Mouse (Mus musculus) neutrophil, adult 5-6 weeks (primary cell): ENCODE measurements around the gene Tulp4. TPM values are rescaled to one million over a fixed set of nuclear protein-coding genes. Genes with fewer than 3 reads are reported as not detected.
"Not testable (repeated sequence)": the region's sequence is repeated elsewhere in the genome, so short reads cannot be mapped to it uniquely, and the experiment has no call there.

Experiments used
- ATAC-seq: fragments of 151-379, 151-347 bp; 2 replicates; pipeline ENCODE4 v1.8.0; 2017; ENCODE audit warnings: mild to moderate bottlenecking, moderate TSS enrichment; ENCODE audit not compliant: insufficient number of reproducible peaks, poor library complexity, low FRiP score, severe bottlenecking; ENCODE audit errors: extremely low read depth
- total RNA-seq: library from RNA; stranded (forward); fragments of 200-1000 nt; gene quantifications from 2 replicates; pipeline ENCODE4 v1.2.3, GENCODE M21; 2017

The Tulp4 gene
- total RNA-seq, 1 experiment from 2014 or later, result 45.7 TPM

DNA sequence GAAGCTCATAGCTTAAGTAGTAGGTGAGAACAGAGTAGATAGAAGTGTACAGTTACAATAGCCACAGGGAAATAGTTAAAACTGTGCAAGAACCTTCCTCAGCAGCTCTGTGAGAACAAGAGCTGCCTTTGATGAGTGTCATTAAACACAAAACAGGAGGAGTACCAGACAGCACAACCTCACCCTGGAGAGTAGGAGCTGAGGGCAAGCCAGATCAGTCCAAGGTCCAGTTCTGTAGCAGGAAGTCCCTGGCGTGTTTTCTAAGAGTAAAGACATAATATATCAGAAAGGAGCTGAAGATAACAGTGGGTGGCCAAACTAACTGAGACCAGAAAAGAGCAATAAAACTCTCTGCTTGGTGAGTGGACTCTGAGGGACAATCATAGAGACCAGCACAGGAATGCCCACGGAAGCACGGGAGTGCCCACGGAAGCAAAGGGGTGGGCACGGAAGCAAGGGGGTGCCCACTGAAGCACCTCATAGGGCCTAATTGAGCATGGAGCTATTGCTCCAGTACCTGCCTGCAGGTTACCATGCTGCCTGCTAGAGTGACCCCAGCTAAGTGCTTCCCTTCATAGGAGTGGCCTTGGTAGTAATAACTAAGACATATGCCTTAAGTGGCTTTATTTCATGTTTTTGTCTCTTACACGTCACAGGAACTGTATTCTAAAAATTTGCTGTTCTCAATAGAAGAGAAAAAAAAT, 72.5 kb downstream of the Tulp4 start:
- no peak for ATAC-seq

DNA sequence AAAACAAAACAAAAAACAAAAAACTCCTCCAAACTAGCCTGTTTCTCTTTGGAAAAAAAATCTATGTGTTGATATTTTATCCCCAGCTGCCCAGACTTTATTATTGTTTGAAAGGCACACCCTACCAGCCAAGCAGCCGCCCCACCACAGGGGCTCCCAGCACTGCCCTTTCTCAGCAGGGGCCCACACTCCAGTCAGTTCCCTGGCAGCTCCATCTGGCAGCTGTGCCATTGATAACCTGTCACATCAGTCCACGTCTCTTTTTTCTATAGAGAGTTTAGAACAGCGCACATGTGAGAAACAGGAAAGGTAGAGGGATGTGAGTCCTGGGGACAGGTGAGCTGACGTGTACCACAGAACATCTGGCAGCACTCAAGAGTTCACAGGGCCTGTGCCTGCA, 73.2 kb downstream of the Tulp4 start:
- ATAC-seq, result no peak

DNA sequence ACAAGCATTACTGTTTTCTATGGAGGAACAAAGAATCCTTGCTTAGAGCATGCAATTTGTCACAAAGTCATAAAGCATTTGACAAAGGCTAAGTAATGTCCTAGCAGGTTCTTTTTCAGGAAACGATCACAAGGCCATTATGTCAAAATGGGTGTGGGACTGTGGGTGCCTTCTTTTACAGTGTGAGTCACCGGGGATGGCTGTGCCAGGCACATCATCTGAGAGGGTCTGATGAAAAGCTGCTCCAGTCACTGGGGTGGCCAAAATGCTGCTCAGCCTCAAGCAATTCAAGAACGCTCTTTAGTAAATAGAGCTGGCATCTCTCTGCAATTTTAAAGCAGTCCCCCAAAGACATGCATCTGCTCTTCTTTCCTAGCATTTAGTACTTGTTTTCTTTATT, 74.2 kb downstream of the Tulp4 start:
- ATAC-seq, result no peak

DNA sequence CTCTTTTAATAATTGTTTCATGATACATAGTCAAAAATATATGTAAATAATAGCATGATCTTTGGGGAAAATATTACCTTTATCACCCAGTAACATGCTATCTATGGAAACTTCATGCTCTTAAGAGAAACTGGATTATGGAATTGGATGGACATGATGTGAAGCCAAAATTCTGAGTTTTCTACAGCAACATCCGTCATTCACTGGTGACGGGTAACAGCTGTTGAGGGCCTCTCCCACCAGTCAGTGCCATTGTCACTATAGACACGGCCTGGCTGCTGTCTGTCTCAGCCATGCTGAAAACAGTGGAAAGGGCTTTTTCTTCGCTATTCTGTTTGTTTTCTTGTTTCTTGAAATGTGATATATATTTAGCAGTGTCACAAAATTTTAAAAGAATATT, 76.5 kb downstream of the Tulp4 start:
- ATAC-seq, result no peak

DNA sequence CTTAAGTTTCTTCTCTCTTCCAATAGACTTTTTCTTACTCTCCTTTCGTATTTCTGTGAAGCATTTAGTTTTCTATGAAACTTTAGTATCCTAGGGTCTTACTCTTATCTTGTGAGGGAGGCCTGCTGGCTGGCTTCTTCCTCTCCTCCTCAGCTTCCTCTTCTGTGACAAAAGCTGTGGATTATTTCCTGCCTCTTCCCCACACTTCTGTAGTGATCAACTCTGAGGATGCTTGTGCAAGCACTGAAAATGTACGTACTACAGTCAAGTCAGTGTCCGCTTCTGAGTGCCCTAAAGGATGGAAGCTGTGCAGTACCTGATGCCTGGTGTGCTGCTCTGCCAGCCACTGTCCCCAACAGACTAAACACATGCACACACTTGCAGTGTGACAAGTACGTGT, 80.4 kb downstream of the Tulp4 start:
- no peak for ATAC-seq

DNA sequence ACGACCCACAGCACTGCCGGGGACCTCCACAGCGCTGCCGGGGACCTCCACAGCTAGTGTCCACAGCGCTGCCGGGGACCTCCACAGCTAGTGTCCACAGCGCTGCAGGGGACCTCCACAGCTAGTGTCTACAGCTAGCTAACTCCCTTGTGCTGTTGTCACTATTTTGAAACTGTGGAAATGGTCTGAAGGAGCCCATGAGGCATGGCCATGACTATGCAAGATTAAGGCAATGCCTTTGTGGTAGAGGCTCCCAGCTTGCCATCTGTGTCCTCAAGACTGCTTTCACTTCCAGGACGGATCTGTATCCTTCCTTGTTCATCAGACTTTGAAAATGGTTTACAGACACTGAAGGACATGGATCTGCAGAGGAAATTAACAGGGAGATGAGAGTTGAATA, 80.9 kb downstream of the Tulp4 start:
- ATAC-seq, result no peak

DNA sequence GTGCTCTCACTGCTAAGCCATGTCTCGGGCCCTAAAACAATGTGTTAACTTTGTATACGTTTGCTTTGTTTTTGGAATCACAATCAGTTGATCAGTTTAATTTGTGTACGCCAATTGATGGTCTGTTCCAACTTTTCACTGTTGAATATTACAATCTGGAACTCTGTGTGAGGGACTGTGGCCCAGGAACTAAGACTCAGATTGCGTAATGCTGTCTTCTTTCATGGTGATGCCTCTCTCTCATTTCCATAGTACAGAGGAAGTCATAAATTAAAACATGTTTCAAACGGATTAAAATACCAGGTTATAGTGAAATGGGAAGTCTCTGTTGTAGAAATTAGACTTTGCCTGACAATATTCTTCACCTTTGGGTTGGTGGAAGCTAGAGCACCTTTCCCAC, 83.0 kb downstream of the Tulp4 start:
- ATAC-seq, result no peak

DNA sequence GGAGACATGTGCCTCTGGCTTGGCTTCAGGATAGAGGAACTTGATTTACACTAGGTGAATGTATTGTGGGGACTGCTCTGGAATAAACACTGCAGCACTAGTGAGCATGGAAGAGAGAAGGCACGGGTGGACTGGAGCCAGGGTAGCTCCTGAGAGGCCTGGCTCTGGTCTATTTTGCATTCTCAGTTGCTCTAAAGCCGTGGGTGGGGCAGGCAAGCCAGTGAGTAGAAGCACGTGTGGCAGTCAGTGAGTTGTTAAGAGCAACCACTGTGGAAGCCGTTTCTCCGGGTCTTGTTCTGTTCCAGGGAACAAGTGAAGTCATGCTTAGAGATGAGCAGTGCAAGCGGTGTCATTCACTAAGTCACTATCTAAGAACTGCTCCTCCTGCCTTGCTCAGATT, 86.0 kb downstream of the Tulp4 start:
- ATAC-seq, result no peak

DNA sequence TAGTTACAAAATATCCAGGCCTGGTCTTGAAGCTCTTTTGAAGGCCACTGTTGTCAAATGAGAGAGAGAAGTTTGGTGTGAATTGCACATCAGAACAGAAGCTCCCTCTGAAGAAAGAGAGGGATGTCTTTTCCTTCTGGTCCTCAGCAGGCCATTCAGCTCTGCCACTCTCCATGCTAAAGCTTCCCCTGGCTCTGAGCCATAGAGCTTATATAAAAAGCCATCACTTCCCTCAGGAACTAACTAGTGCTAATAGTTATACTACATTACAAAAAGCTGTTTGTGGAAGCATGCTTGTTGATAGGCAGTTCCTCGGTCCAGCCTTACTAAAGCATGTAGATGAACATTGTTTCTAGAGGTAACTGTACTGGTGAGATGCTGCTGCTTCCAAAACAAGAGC, 89.2 kb downstream of the Tulp4 start:
- no peak for ATAC-seq

DNA sequence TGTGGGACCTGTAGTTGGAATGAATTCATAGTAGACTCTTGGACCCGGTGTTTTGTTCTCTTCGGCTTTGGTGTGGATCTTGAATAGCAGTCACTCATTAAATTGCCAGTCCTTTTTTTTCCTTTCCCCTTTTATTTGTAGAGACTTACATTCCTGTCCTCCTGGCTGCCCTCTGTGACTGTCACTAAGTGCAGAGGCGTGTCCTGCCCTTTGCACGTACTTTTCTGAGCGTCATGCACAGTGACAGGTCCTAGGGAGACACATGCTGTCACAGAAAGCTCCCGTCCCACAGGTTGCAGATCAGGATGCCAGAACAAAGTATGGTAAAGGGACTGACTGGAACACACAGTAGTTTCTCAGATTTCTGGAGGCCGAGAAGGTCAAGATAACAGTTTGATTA, 91.3 kb downstream of the Tulp4 start:
- ATAC-seq, result no peak

DNA sequence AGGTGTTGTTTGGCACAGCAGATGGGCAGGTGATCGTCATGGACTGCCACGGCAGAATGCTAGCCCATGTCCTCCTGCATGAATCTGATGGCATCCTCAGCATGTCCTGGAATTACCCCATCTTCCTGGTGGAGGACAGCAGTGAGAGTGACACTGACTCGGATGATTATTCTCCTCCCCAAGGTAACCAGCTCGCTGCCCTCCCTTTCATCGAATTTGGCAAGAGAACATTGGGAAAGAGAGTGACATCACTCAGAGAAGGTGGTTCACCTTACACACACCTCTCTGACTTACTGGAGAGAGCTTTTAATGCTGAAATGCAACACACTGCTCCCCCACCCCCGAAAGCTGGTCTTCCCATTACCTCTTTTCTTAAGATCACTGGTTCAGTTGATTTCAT, 92.4 kb downstream of the Tulp4 start:
- ATAC-seq, result no peak

DNA sequence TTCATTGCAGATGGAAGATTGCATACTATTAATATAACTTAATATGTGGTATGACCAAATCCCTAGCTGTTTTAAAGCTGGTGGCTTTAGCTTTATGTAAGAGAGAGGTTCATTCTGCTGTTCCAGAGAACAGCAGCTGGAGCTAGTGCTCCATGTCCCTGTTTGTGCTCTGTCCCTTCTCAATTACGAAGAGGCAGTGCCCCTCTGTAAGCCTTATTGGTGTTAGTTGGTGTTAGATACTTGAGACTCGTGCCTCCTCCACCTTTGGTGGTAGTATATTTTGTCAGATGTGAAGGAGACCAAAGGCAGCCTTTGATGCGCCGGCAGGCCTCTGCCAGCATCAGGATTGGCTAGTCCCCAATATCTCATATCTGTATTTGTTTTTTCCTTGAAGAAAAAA, 92.9 kb downstream of the Tulp4 start:
- no peak for ATAC-seq

DNA sequence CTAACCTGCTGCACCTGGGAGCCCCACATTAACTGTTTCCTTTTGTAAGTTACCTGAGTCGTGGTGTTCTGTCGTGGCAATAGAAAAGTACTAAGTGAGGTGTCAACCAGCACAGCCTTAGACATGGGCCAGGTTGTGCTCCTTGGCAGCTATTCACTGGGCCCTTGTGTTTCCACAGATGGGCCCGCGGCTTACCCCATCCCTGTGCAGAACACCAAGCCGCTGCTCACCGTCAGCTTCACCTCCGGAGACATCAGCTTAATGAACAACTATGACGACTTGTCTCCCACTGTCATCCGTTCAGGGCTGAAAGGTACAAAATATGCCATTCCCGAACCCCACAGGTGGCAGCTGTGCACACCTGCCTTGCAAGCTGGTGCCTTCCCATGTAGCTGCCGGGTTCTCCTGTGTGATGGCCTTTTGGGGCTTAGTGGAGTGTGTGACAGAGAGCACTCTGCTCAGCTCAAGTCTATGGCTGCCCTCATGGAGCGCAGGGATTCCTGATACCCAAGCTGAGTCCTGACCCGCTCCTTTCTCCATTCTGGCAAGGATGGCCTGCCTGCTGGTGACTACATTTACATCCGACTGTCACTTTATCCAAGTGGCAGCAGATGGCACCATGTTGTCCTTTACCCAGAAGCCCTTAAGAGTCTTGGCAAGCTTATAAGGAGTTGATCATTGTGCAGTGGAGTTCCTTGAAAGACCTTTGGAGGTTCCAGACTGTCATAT, 95.4 kb downstream of the Tulp4 start:
- ATAC-seq, result 0 out of 2 replicates have a peak, but pooled peaks have one; percentile 3

DNA sequence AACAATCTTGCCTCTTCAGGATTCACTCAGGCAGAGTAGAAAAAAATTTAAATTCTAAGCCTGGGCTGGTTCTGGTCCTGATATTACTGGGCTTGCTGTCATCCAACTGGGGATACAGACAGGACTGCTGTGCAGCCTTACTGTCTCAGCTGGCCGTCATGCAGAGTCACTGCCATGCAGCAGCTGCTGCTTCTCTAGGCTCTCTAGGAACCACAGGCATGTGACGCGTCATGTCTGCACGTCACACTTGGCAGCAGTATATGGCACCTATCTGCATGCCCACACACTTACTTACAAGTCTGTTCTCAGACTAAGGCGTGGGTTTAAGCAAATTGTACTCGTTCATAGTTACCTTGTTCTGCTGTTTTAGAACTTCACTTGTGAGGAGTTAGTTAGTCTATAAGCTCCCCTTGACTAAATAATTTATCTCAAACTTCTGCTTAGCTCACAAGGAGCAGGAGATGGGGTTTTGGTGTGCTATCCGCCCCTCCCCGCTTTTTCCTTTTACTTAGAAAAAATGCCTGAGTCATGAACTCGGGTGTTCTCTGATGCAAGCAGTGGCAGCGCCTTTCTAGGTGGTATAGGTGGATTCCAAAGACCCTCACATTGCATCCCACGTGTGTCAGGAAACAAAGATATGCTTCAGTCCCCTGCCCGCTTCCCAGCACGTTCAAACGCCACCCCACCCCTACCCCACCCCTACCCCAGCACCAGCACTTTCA, 96.3 kb downstream of the Tulp4 start:
- no peak for ATAC-seq

DNA sequence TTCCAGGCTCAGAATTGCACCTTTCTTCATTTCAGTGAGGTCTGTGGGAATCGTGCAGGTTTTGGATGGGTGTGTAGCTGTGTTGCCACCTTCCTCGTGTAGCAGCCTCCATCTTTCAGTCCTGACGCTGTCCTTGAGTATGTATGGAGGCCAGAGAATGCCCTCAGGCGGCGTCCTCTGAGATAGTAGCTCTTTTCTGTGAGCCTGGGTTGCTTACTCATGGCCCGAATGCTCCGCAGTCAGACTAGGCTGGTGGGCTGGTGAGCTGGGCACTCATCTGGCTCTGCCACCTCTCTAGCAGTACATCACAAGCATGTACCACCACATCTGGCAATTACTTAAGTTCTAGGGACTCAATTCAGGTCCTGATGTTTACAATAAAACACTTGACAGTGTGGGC, 96.9 kb downstream of the Tulp4 start:
- ATAC-seq, result no peak

DNA sequence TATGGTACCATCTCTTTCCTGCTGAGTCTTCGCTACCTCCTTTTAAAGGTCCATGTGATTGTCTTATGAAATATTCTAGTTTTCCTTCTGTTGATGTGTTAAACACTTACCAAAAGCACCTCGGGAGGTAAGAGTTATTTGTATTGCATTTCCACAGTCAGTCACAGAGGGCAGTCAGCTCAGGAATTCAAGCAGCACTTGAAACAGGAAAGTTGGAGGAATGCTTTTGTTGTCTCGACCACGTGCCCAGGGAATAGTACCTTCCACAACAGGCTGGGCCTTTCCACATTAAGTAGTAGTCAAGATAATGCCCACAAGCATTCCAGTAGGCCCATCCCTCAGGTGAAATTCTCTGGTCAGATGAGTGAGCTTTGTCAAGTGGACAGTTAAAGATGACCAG, 97.6 kb downstream of the Tulp4 start:
- ATAC-seq, result no peak

DNA sequence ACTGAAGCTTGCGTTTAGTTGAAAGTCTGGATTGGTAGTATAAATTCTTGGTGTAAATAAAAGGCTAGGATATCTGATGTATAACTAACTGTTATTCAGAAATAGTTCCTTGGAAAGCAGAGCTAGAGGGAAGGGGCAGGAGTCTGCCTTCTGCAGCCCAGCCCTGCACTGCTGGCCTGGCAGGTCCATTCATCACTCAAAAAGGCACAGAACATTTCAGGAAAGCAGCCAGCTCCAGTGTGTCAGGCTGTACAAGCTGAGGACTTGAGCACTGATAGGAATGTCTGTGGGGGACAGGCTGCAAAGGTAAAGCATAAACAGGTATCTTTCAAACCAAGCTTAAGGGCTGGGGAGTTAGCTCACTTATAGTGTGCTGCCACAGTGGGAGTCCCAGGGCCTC, 105.5 kb downstream of the Tulp4 start:
- no peak for ATAC-seq

DNA sequence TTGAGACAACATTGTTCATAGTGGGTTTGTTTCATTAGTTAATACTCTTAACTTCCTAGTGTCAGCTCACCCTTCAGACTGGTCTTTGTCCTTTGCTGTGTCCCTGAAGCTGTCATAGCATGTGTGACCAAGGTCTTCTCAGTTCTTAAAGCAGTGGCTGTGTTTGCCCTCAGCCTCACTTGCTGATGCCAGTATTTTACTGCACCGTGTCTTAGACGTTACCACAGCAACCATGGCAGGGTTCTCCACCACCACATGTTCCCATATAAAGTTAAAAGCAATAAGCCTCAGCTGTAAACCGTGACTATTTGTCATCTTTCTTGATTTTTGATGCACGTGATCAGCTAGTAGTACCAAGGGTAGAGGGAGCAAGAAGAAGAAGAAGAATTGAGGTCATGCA, 109.4 kb downstream of the Tulp4 start:
- no peak for ATAC-seq

DNA sequence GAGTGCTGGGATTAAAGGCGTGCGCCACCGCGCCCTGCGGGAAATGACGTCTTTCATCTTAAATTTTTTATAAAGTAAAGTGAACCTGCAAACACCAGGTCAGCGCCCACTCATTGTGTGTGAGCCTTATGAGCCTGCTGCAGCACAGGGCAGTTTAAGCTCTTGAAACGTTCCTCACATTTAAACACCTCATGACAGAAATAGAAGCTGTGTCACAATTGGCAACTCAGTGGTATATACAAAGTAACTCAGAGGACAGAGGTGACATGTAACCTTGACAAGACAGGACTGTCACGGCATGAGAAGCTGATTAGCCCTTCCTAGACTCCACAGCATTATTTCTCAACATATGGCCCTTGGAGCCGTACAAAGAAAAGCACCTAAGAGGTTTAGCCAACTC, 110.3 kb downstream of the Tulp4 start:
- no peak for ATAC-seq

DNA sequence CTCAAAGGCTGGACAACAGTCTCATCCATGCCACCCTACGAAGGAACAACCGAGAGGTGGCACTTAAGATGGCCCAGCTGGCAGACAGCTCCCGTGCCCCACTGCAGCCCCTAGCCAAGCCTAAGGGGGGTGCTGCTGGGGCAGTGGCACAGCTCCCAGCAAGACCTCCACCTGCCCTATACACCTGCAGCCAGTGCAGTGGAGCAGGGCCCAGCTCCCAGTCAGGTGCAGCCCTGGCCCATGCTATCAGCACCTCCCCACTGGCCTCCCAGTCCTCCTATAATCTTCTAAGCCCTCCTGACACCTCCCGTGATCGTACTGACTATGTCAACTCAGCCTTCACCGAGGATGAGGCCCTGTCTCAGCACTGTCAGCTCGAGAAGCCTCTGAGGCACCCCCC, 126.4 kb downstream of the Tulp4 start:
- ATAC-seq, result not testable (repeated sequence)
